Mouse (Mus musculus) CH12.LX (cell line): ENCODE measurements around the gene Cptp. TPM values are rescaled to one million over a fixed set of nuclear protein-coding genes. Genes with fewer than 3 reads are reported as not detected.

Source experiments
- DNase-seq: peaks from one replicate; pipeline ENCODE4 v3.0.0-alpha.2; 2013; ENCODE audit errors: extremely low read depth
- H3K27ac ChIP-seq: 2 replicates; pipeline ENCODE4 v1.5.1; 2012; ENCODE audit warnings: low read depth, mild to moderate bottlenecking, control low read depth, moderate library complexity; ENCODE audit not compliant: insufficient read depth
- H3K27me3 ChIP-seq: replicated peaks from 2 replicates; pipeline ENCODE3; 2012; ENCODE audit warnings: inconsistent platforms
- H3K36me3 ChIP-seq, 2 experiments: replicated peaks in 1 of 2; 2 replicates each; pipeline versions ENCODE3 to v1.6.1; 2012; ENCODE audit warnings: inconsistent platforms in 1 of 2, low read length in 1 of 2, mild to moderate bottlenecking in 1 of 2, mixed read lengths in 1 of 2, moderate library complexity in 1 of 2; ENCODE audit not compliant: control insufficient read depth in 1 of 2, insufficient read depth in 1 of 2
- H3K4me1 ChIP-seq, 2 experiments: 2 replicates each; pipeline ENCODE4 v1.6.1; 2012; ENCODE audit warnings: inconsistent platforms in 1 of 2, moderate library complexity in 1 of 2; ENCODE audit not compliant: insufficient read depth in 2 of 2, control insufficient read depth in 1 of 2
- H3K4me2 ChIP-seq: 2 replicates; pipeline ENCODE4 v1.6.1; 2012; ENCODE audit warnings: low read depth, mild to moderate bottlenecking, control low read depth; ENCODE audit not compliant: poor library complexity, insufficient read depth, severe bottlenecking
- H3K4me3 ChIP-seq, 3 experiments: fragments of 150-350 bp in 1 of 3; sonication (generic) in 1 of 3; replicated peaks in 1 of 3; 2 replicates each; pipeline versions ENCODE3 to v1.5.1; 2011 to 2012; ENCODE audit warnings: low read depth in 2 of 3, low read length in 2 of 3, mild to moderate bottlenecking in 2 of 3, moderate library complexity in 2 of 3, control low read depth in 1 of 3, improper control_type of control experiment in 1 of 3, inconsistent platforms in 1 of 3, mixed read lengths in 1 of 3; ENCODE audit not compliant: poor library complexity in 1 of 3
- H3K79me2 ChIP-seq: replicated peaks from 2 replicates; pipeline ENCODE4 v1.6.1; 2012; ENCODE audit warnings: mild to moderate bottlenecking, moderate library complexity; ENCODE audit not compliant: control insufficient read depth, poor library complexity, insufficient read depth, severe bottlenecking; ENCODE audit errors: extremely low read depth
- H3K9ac ChIP-seq: 2 replicates; pipeline ENCODE4 v1.6.1; 2012; ENCODE audit warnings: low read depth, mild to moderate bottlenecking, control low read depth, moderate library complexity; ENCODE audit not compliant: insufficient read depth
- H3K9me3 ChIP-seq: replicated peaks from 2 replicates; pipeline ENCODE3; 2012; ENCODE audit warnings: low read length, inconsistent platforms, mixed read lengths
- CTCF ChIP-seq, 2 experiments: IDR thresholded peaks in 1 of 2; conservative IDR thresholded peaks in 1 of 2; 2 replicates each; pipeline ENCODE4 v1.5.1; 2011 to 2012; ENCODE audit warnings: low read depth in 2 of 2, low read length in 2 of 2, improper control_type of control experiment in 1 of 2, inconsistent platforms in 1 of 2, mild to moderate bottlenecking in 1 of 2, moderate library complexity in 1 of 2
- E2F4 ChIP-seq: IDR thresholded peaks from 2 replicates; pipeline ENCODE4 v1.6.1; 2011; ENCODE audit warnings: low read depth, low read length, improper control_type of control experiment; ENCODE audit not compliant: insufficient replicate concordance
- EP300 ChIP-seq: IDR thresholded peaks from 2 replicates; pipeline ENCODE4 v1.6.1; 2011; ENCODE audit warnings: low read length, improper control_type of control experiment
- ETS1 ChIP-seq: conservative IDR thresholded peaks from 2 replicates; pipeline ENCODE4 v1.6.1; 2012; ENCODE audit warnings: low read depth, mild to moderate bottlenecking, inconsistent platforms, low read length, improper control_type of control experiment, moderate library complexity
- HCFC1 ChIP-seq: IDR thresholded peaks from 2 replicates; pipeline ENCODE4 v1.6.1; 2012; ENCODE audit warnings: low read depth, mild to moderate bottlenecking, inconsistent platforms, low read length, improper control_type of control experiment
- JUN ChIP-seq: IDR thresholded peaks from 2 replicates; pipeline ENCODE4 v1.6.1; 2011; ENCODE audit warnings: low read depth, mild to moderate bottlenecking, low read length, improper control_type of control experiment, moderate library complexity; ENCODE audit not compliant: insufficient read depth
- MEF2A ChIP-seq: IDR thresholded peaks from 2 replicates; pipeline ENCODE4 v1.6.1; 2014; ENCODE audit warnings: low read depth, mild to moderate bottlenecking, inconsistent platforms, low read length, improper control_type of control experiment, borderline replicate concordance
- MXI1 ChIP-seq: IDR thresholded peaks from 2 replicates; pipeline ENCODE4 v1.6.1; 2011; ENCODE audit warnings: mild to moderate bottlenecking, low read depth, low read length, improper control_type of control experiment
- MYC ChIP-seq: IDR thresholded peaks from 2 replicates; pipeline ENCODE4 v1.6.1; 2011; ENCODE audit warnings: low read depth, mild to moderate bottlenecking, improper control_type of control experiment, low read length
- PAX5 ChIP-seq: IDR thresholded peaks from 2 replicates; pipeline ENCODE4 v1.6.1; 2012; ENCODE audit warnings: low read length, inconsistent platforms, mixed read lengths
- RAD21 ChIP-seq: IDR thresholded peaks from 2 replicates; pipeline ENCODE4 v1.6.1; 2011; ENCODE audit warnings: low read depth, mild to moderate bottlenecking, low read length, improper control_type of control experiment, moderate library complexity
- SMC3 ChIP-seq: IDR thresholded peaks from 2 replicates; pipeline ENCODE4 v1.6.1; 2011; ENCODE audit warnings: low read depth, low read length, improper control_type of control experiment
- TBP ChIP-seq: conservative IDR thresholded peaks from 2 replicates; pipeline ENCODE4 v1.6.1; 2011; ENCODE audit warnings: low read depth, low read length, improper control_type of control experiment
- ZC3H11A ChIP-seq: IDR thresholded peaks from 2 replicates; pipeline ENCODE4 v1.6.1; 2012; ENCODE audit warnings: low read depth, mild to moderate bottlenecking, inconsistent platforms, low read length, improper control_type of control experiment
- ZMIZ1 ChIP-seq: IDR thresholded peaks from 2 replicates; pipeline ENCODE4 v1.6.1; 2012; ENCODE audit warnings: low read depth, mild to moderate bottlenecking, inconsistent platforms, low read length, improper control_type of control experiment
- dilution Hi-C: fragments of 300-500 bp; cut with MboI; formaldehyde crosslinking; loops from 2 replicates; pipeline ENCODE4 v1.14.3; 2020; ENCODE audit warnings: low sequenced_read_pairs; ENCODE audit not compliant: extremely low pct_unique_long_range_greater_than_20kb, extremely low pct_ligation_motif_present
- in situ Hi-C: fragments of 300-500 bp; cut with MboI; formaldehyde crosslinking; loops from 3 replicates; pipeline ENCODE4 v1.14.3; 2019; ENCODE audit warnings: low sequenced_read_pairs, low pct_ligation_motif_present, low pct_unique_long_range_greater_than_20kb, mixed read lengths
- polyA plus RNA-seq: library from polyadenylated mRNA; unstranded; fragments of >175 nt; gene quantifications from 2 replicates; pipeline ENCODE4 v1.2.1, GENCODE M21; 2012; ENCODE audit warnings: low read depth; ENCODE audit not compliant: insufficient read length
- total RNA-seq, 2 experiments: library from RNA; depleted of rRNA; stranded (reverse); fragments of 300-350 nt in 1 of 2; fragments of >200 nt in 1 of 2; gene quantifications; 2 replicates each; pipeline ENCODE4 v1.2.3; 2012 to 2014

Gene Cptp
- total and polyA plus RNA-seq, 3 experiments = 9.0 to 15.5 (median 12.1) TPM

DNA sequence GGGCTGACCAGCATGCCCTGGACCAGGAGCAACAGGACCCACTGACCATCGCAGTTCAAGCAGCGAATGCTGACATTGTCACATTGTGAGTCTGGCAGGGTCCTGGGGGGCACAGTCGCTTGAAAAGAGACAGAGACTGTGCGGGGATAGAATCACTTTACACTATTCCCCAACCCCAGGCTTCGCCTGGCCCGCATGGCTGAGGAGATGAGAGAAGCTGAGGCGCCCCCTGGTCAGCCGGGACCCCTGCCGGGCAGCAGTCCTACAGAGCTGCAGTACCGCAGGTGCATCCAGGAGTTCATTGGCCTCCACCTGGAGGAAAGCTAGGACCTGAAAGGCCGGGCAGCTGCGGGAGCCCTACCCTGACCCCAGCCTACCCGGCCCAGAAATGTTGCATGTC, 36.4 kb upstream of the Cptp start:
- Histone ChIP-seq H3K36me3 (peaks cover 39 to 72% of the 10 kb centered on the region in 2 experiments), H3K4me2 (no peak overlapping the region), H3K27ac (no peak overlapping the region), H3K9ac (no peak overlapping the region), H3K4me3 (no peak overlapping the region), H3K9me3 (no peaks in the 10 kb centered on the region), H3K79me2 (no peaks in the 10 kb centered on the region), H3K4me1 (0 out of 4 replicates have a peak, but pooled peaks cover 0 to 2% of the 10 kb centered on the region in 2 experiments), H3K27me3 (no peaks in the 10 kb centered on the region)
- dilution Hi-C loops = no loop called here
- in situ Hi-C loops = no loop called here
- DNase-seq = no peak
- TF ChIP-seq ETS1 = no peak
- no peak for TF ChIP-seq CTCF (conservative IDR thresholded peaks at IDR 0.05 in 1 of 2, IDR thresholded peaks at IDR 0.05 in 1 of 2; ENCODE audit: low read depth in 2 of 2, low read length in 2 of 2)
- TF ChIP-seq JUN = no peak
- TF ChIP-seq MXI1 = no peak
- TF ChIP-seq RAD21 = no peak
- TF ChIP-seq E2F4 = no peak
- TF ChIP-seq TBP = no peak
- TF ChIP-seq PAX5 = no peak
- no peak for TF ChIP-seq MEF2A
- TF ChIP-seq ZMIZ1 = no peak
- TF ChIP-seq ZC3H11A = no peak
- no peak for TF ChIP-seq MYC
- no peak for TF ChIP-seq HCFC1

DNA sequence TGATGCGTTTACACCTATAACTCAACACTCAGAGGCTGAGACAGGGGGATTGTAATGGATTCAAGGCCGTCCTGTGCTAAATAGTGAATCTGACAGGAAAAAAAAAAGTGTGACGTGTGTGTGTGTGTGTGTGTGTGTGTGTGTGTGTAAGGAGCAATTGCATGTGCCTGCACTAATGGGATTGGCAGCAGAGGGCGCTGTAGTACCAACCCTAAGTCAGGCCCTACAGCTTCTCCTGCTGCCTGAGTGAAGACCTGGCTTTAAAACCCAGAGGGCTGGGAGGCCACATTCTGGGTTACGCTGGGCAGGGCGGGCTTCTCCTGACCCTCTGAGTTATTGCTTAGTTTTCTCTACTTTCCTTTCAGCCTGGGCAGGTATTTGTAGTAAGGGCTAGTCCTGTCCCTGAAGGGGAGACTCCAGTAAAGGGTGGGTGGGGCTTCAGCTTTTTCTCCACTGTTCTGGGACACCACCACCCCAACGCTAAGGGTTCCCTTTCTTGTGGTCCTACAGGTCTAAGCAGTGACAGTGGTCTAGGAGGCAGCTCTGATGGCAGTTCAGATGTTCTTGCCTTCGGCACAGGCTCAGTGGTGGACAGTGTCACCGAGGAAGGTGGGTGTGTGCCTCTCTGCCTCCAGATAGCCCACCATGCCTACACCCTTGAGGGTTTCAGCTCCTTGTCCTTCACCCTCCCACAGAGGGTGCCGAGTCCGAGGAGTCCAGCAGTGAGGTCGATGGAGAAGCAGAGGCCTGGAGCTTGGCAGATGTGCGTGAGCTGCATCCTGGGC, 35.3 kb upstream of the Cptp start:
- in situ Hi-C loops = no loop called here
- Histone ChIP-seq H3K4me1 (0 out of 4 replicates have a peak, but pooled peaks cover 0 to 2% of the 10 kb centered on the region in 2 experiments), H3K9me3 (no peaks in the 10 kb centered on the region), H3K4me2 (no peak overlapping the region), H3K9ac (no peak overlapping the region), H3K27me3 (no peaks in the 10 kb centered on the region), H3K36me3 (peaks cover 45 to 83% of the 10 kb centered on the region in 2 experiments), H3K79me2 (no peaks in the 10 kb centered on the region), H3K4me3 (no peak overlapping the region), H3K27ac (no peak overlapping the region)
- dilution Hi-C loops = no loop called here
- TF ChIP-seq EP300 (no peak), SMC3 (peak; percentile 21), CTCF (conservative IDR thresholded peaks at IDR 0.05 in 1 of 2, IDR thresholded peaks at IDR 0.05 in 1 of 2; ENCODE audit: low read depth in 2 of 2, low read length in 2 of 2) (peak in 1 of 2 experiments; percentile 49; a peak in 2 of 4 replicates), RAD21 (peak; percentile 39)
- DNase-seq = peak; percentile 45
